Mouse (Mus musculus) left cerebral cortex, adult 18-20 months (tissue): ENCODE results near the gene Dbx1. TPM values are rescaled to one million over a fixed set of nuclear protein-coding genes. Genes with fewer than 3 reads are reported as not detected.

Source experiments
- total RNA-seq, 2 experiments: library from RNA; stranded (reverse); gene quantifications; 2 replicates each; pipeline ENCODE4 v1.2.3; 2021

Dbx1 gene
- total RNA-seq, 2 experiments from 2014 or later: not detected

Other genes with a start within 250 kb of the Dbx1 start
- gene Htatip2, start 122.3 kb upstream of the Dbx1 start, total RNA-seq: 10 to 100 TPM; 15.5 to 17.5 TPM
- 10 to 100 TPM; 34.6 to 36.5 TPM for gene Prmt3, start 141.5 kb upstream of the Dbx1 start, total RNA-seq